Mouse (Mus musculus) limb, embryonic 12.5 days (tissue): ENCODE data around the gene Cct5. TPM values are rescaled to one million over a fixed set of nuclear protein-coding genes. Genes with fewer than 3 reads are reported as not detected.
"Not testable (repeated sequence)": the region's sequence is repeated elsewhere in the genome, so short reads cannot be mapped to it uniquely, and the experiment has no call there.

ENCODE experiments used
- ATAC-seq: fragments of 200-750 bp; cut with Nextera tagmentation; 2 replicates; pipeline ENCODE4 v1.8.0; 2017; ENCODE audit warnings: low read depth, moderate TSS enrichment; ENCODE audit not compliant: insufficient number of reproducible peaks, insufficient read depth, low FRiP score, low TSS enrichment
- H3K27ac ChIP-seq: fragments of 300-500 bp; sonication (generic); 2 replicates; pipeline ENCODE4 v1.5.1; 2016; ENCODE audit warnings: mild to moderate bottlenecking, moderate library complexity
- H3K27me3 ChIP-seq: fragments of 300-500 bp; sonication (generic); 2 replicates; pipeline ENCODE4 v1.6.1; 2016; ENCODE audit warnings: mild to moderate bottlenecking, moderate library complexity
- H3K36me3 ChIP-seq: fragments of 300-500 bp; sonication (generic); 2 replicates; pipeline ENCODE4 v1.6.1; 2016; ENCODE audit warnings: mild to moderate bottlenecking, moderate library complexity
- H3K4me1 ChIP-seq: fragments of 300-500 bp; sonication (generic); replicated peaks from 2 replicates; pipeline ENCODE4 v1.6.1; 2016
- H3K4me2 ChIP-seq: fragments of 300-500 bp; sonication (generic); 2 replicates; pipeline ENCODE4 v1.6.1; 2016; ENCODE audit warnings: mild to moderate bottlenecking, moderate library complexity
- H3K4me3 ChIP-seq: fragments of 300-500 bp; sonication (generic); replicated peaks from 2 replicates; pipeline ENCODE4 v1.5.1; 2016; ENCODE audit warnings: mild to moderate bottlenecking
- H3K9ac ChIP-seq: fragments of 300-500 bp; sonication (generic); replicated peaks from 2 replicates; pipeline ENCODE4 v1.6.1; 2016; ENCODE audit warnings: mild to moderate bottlenecking, moderate library complexity
- H3K9me3 ChIP-seq: fragments of 300-500 bp; sonication (generic); 2 replicates; pipeline ENCODE4 v1.6.1; 2016; ENCODE audit warnings: mild to moderate bottlenecking, moderate library complexity
- WGBS: fragments of 180-500 bp; shearing (Covaris S2); methylation state at CpG from one replicate; pipeline ENCODE4 v1.1.7; 2016; 5-methylcytosine and 5-hydroxymethylcytosine counted together
- polyA plus RNA-seq: library from polyadenylated mRNA; unstranded; fragments of >200 nt; fragmentation: Nextera tagmentation; extraction: Ambion mirVana; gene quantifications from 2 replicates; pipeline ENCODE4 v1.2.1, GENCODE M21; 2016

The Cct5 gene
- polyA plus RNA-seq, 1 experiment from 2014 or later: 607 TPM

GRCm38 (mm10) chr15:31581086-31581485, 20.5 kb downstream of the Cct5 start:
- not testable (repeated sequence) for ATAC-seq
- 92% methylated on average over 2 of the region's 2 CpGs for WGBS

GRCm38 (mm10) chr15:31576076-31576475, 25.5 kb downstream of the Cct5 start:
- 78% methylated on average over 5 of the region's 5 CpGs for whole genome bisulfite sequencing
- no peak for ATAC-seq
- H3K27ac ChIP-seq: no peak overlapping the region
- 0 out of 2 replicates have a peak, but pooled peaks cover 9% of the 10 kb centered on the region for H3K4me1 ChIP-seq
- no peaks in the 10 kb centered on the region for H3K36me3 ChIP-seq
- H3K4me2 ChIP-seq: no peak overlapping the region
- H3K4me3 ChIP-seq: no peak overlapping the region
- H3K27me3 ChIP-seq: no peaks in the 10 kb centered on the region
- H3K9me3 ChIP-seq: no peaks in the 10 kb centered on the region
- no peak overlapping the region for H3K9ac ChIP-seq

More at GRCm38 (mm10) chr15:31581086-31581485, 20.5 kb downstream of the Cct5 start:
- H3K27ac ChIP-seq, H3K9ac ChIP-seq, H3K4me2 ChIP-seq, H3K36me3 ChIP-seq, H3K9me3 ChIP-seq, H3K4me3 ChIP-seq, H3K4me1 ChIP-seq, H3K27me3 ChIP-seq: not testable (repeated sequence)

- Histone ChIP-seq H3K27me3 (no peaks in the 10 kb centered on the region), H3K4me1 (peaks cover 10% of the 10 kb centered on the region; the same call in 1 of the 2 replicates), H3K4me2 (no peak overlapping the region), H3K27ac (no peak overlapping the region), H3K36me3 (no peaks in the 10 kb centered on the region), H3K9ac (no peak overlapping the region), H3K9me3 (no peaks in the 10 kb centered on the region), H3K4me3 (no peak overlapping the region)
- ATAC-seq: no peak
Observed at GRCm38 (mm10) chr15:31573692-31574091, 27.9 kb downstream of the Cct5 start.

GRCm38 (mm10) chr15:31573287-31573686, 28.3 kb downstream of the Cct5 start:
- 83% methylated on average over 4 of the region's 4 CpGs for WGBS
- no peaks in the 10 kb centered on the region for H3K27me3 ChIP-seq
- H3K27ac ChIP-seq: no peak overlapping the region
- no peaks in the 10 kb centered on the region for H3K36me3 ChIP-seq
- no peak overlapping the region for H3K4me3 ChIP-seq
- H3K4me2 ChIP-seq: no peak overlapping the region
- no peak overlapping the region for H3K9ac ChIP-seq
- H3K4me1 ChIP-seq: peaks cover 13% of the 10 kb centered on the region; the same call in 1 of the 2 replicates
- H3K9me3 ChIP-seq: no peaks in the 10 kb centered on the region
- no peak for ATAC-seq

GRCm38 (mm10) chr15:31571906-31572722, 29.5 kb downstream of the Cct5 start:
- Histone ChIP-seq H3K9me3 (no peaks in the 10 kb centered on the region), H3K27ac (peak overlapping the region; percentile 8; the same call in 1 of the 2 replicates), H3K27me3 (no peaks in the 10 kb centered on the region)

GRCm38 (mm10) chr15:31570959-31571358, 30.6 kb downstream of the Cct5 start:
- Histone ChIP-seq H3K9ac (no peak overlapping the region), H3K4me1 (peaks cover 13% of the 10 kb centered on the region; the same call in 1 of the 2 replicates), H3K9me3 (no peaks in the 10 kb centered on the region), H3K36me3 (no peaks in the 10 kb centered on the region), H3K4me2 (no peak overlapping the region), H3K27ac (no peak overlapping the region), H3K4me3 (no peak overlapping the region), H3K27me3 (no peaks in the 10 kb centered on the region)
- no peak for ATAC-seq
- 89% methylated on average over 8 of the region's 8 CpGs for WGBS

More at GRCm38 (mm10) chr15:31571906-31572722, 29.5 kb downstream of the Cct5 start:
- 83% methylated on average over 16 of the region's 16 CpGs for WGBS
- H3K4me2 ChIP-seq: no peak overlapping the region
- H3K4me1 ChIP-seq: peaks cover 13% of the 10 kb centered on the region; the same call in 1 of the 2 replicates
- H3K4me3 ChIP-seq: no peak overlapping the region
- ATAC-seq: no peak
- H3K36me3 ChIP-seq: no peaks in the 10 kb centered on the region
- H3K9ac ChIP-seq: no peak overlapping the region

GRCm38 (mm10) chr15:31569325-31570022, 32.1 kb downstream of the Cct5 start:
- Histone ChIP-seq H3K4me1 (peaks cover 13% of the 10 kb centered on the region; the same call in 1 of the 2 replicates), H3K9ac (no peak overlapping the region), H3K4me3 (no peak overlapping the region), H3K9me3 (no peaks in the 10 kb centered on the region), H3K36me3 (no peaks in the 10 kb centered on the region), H3K27me3 (no peaks in the 10 kb centered on the region), H3K4me2 (no peak overlapping the region), H3K27ac (no peak overlapping the region)
- WGBS: 64% methylated on average over 9 of the region's 9 CpGs
- ATAC-seq: 0 out of 2 replicates have a peak, but pooled peaks have one; percentile 36

GRCm38 (mm10) chr15:31568581-31568996, 33.0 kb downstream of the Cct5 start:
- Histone ChIP-seq H3K4me2 (no peak overlapping the region; the same call in 1 of the 2 replicates), H3K9ac (no peak overlapping the region), H3K4me1 (peaks cover 17% of the 10 kb centered on the region; the same call in 1 of the 2 replicates), H3K36me3 (no peaks in the 10 kb centered on the region), H3K9me3 (no peaks in the 10 kb centered on the region), H3K4me3 (no peak overlapping the region), H3K27ac (no peak overlapping the region), H3K27me3 (no peaks in the 10 kb centered on the region)
- WGBS: 18% methylated on average over 12 of the region's 12 CpGs
- ATAC-seq: peak; percentile 49; the same call in 1 of the 2 replicates

GRCm38 (mm10) chr15:31567431-31567830, 34.2 kb downstream of the Cct5 start:
- 67% methylated on average over 7 of the region's 7 CpGs for WGBS
- Histone ChIP-seq H3K27ac (no peak overlapping the region), H3K27me3 (no peaks in the 10 kb centered on the region), H3K9me3 (no peaks in the 10 kb centered on the region), H3K4me2 (no peak overlapping the region), H3K4me1 (peaks cover 13% of the 10 kb centered on the region; the same call in 1 of the 2 replicates), H3K36me3 (no peaks in the 10 kb centered on the region), H3K4me3 (no peak overlapping the region), H3K9ac (no peak overlapping the region)
- ATAC-seq: no peak

- Histone ChIP-seq H3K4me1 (peaks cover 7% of the 10 kb centered on the region; the same call in 1 of the 2 replicates), H3K9ac (no peak overlapping the region), H3K4me2 (no peak overlapping the region), H3K4me3 (no peak overlapping the region), H3K27ac (no peak overlapping the region), H3K27me3 (no peaks in the 10 kb centered on the region), H3K36me3 (no peaks in the 10 kb centered on the region), H3K9me3 (peaks cover 4% of the 10 kb centered on the region; the same call in 1 of the 2 replicates)
- WGBS: 85% methylated on average over 1 of the region's 1 CpGs
- ATAC-seq: no peak
Observed at GRCm38 (mm10) chr15:31565786-31566185, 35.8 kb downstream of the Cct5 start.

- Histone ChIP-seq H3K36me3 (no peaks in the 10 kb centered on the region), H3K9me3 (peaks cover 4% of the 10 kb centered on the region; the same call in 1 of the 2 replicates), H3K9ac (no peak within 1 kb of the TSS), H3K4me3 (no peak within 1 kb of the TSS), H3K27me3 (no peaks in the 10 kb centered on the region), H3K4me1 (peaks cover 7% of the 10 kb centered on the region; the same call in 1 of the 2 replicates), H3K27ac (no peak within 1 kb of the TSS), H3K4me2 (no peak within 1 kb of the TSS)
- no peak for ATAC-seq
- 80% methylated on average over 5 of the region's 5 CpGs for WGBS
Observed at GRCm38 (mm10) chr15:31565184-31565583, 36.4 kb downstream of the Cct5 start, which contains the start of gene Cmbl. Gene Cmbl (plus strand): TSS chr15:31565389.
